ENCODE assay signal across 20 mouse cellular contexts in genomic region chr9:117380876-117381275, GRCm38 (mm10).
DNase-seq lines count a peak whose midpoint lies in the region; ATAC-seq and TF ChIP-seq lines count a peak whose summit lies in the region.
"Had no signal": no experiment of that assay in that cellular context is flagged by ENCODE, and none has a peak within 500 bp of the region (broad histone marks: within the 10 kb centered on the region; RNA-seq: fewer than 3 reads in every experiment).

No protein-coding gene starts in this region.

- no peaks in the 10 kb centered on the region for H3K9me3 ChIP-seq in lung, postnatal 0 days (ENCODE audit: low read length)
- H3K9me3 ChIP-seq in embryonic facial prominence, embryonic 15.5 days (replicated peaks): no peaks in the 10 kb centered on the region
- H3K9me3 ChIP-seq in kidney, embryonic 15.5 days (replicated peaks): no peaks in the 10 kb centered on the region
- H3K9me3 ChIP-seq in limb, embryonic 10.5 days (replicated peaks): no peaks in the 10 kb centered on the region
- H3K9me3 ChIP-seq: heart, embryonic 12.5 days; hindbrain, embryonic 15.5 days; intestine, embryonic 15.5 days; liver, embryonic 12.5 days; neural tube, embryonic 12.5 days had no signal

- TF ChIP-seq EP300 in lung, postnatal 0 days (IDR thresholded peaks at IDR 0.05): no peak

- no peak overlapping the region for H3K27ac ChIP-seq in lung, postnatal 0 days (ENCODE audit: low read length)
- peak overlapping the region; percentile 59 for H3K27ac ChIP-seq in embryonic facial prominence, embryonic 15.5 days (replicated peaks)
- H3K27ac ChIP-seq in kidney, embryonic 15.5 days: peak overlapping the region; percentile 76
- H3K27ac ChIP-seq in limb, embryonic 10.5 days: peak overlapping the region; percentile 72; the same call in 1 of the 2 replicates
- H3K27ac ChIP-seq: hindbrain, embryonic 15.5 days; intestine, embryonic 15.5 days; liver, embryonic 12.5 days; neural tube, embryonic 12.5 days had no signal

- DNase-seq in lung, postnatal 0 days (ENCODE audit: low spot score): peak; percentile 15
- no peak for DNase-seq in lung, postnatal 25 days (ENCODE audit: low spot score)
- DNase-seq in limb, embryonic 10.5 days (ENCODE audit: low spot score): no peak
- no peak for DNase-seq in layer of hippocampus, postnatal 25 days (ENCODE audit: extremely low spot score in 1 of 2, low spot score in 1 of 2)
- DNase-seq in right cerebral cortex, postnatal 4 days: no peak
- DNase-seq in gastrocnemius, postnatal 10 days: no peak
- DNase-seq: cerebellum, adult 8-10 months; forebrain, postnatal 0 days; lung, adult 2 months; lung, postnatal 4 days; spleen, adult 18-20 months; thymus, adult 18-20 months had no signal

- no peaks in the 10 kb centered on the region for H3K4me1 ChIP-seq in lung, postnatal 0 days (ENCODE audit: insufficient read depth, low read depth, low read length)
- H3K4me1 ChIP-seq in embryonic facial prominence, embryonic 15.5 days: peaks cover 34% of the 10 kb centered on the region
- peaks cover 47% of the 10 kb centered on the region for H3K4me1 ChIP-seq in kidney, embryonic 15.5 days
- H3K4me1 ChIP-seq in limb, embryonic 10.5 days: peaks cover 39% of the 10 kb centered on the region
- H3K4me1 ChIP-seq: neural tube, embryonic 12.5 days had no signal

- H3K36me3 ChIP-seq in lung, postnatal 0 days (ENCODE audit: insufficient read depth, low read length): no peaks in the 10 kb centered on the region
- no peaks in the 10 kb centered on the region for H3K36me3 ChIP-seq in embryonic facial prominence, embryonic 15.5 days
- no peaks in the 10 kb centered on the region for H3K36me3 ChIP-seq in kidney, embryonic 15.5 days
- H3K36me3 ChIP-seq in limb, embryonic 10.5 days: no peaks in the 10 kb centered on the region
- H3K36me3 ChIP-seq: heart, embryonic 12.5 days; hindbrain, embryonic 15.5 days; intestine, embryonic 15.5 days; liver, embryonic 12.5 days; neural tube, embryonic 12.5 days had no signal

- H3K9ac ChIP-seq in lung, postnatal 0 days (replicated peaks; ENCODE audit: low read depth): no peak overlapping the region
- H3K9ac ChIP-seq in embryonic facial prominence, embryonic 15.5 days: no peak overlapping the region
- no peak overlapping the region for H3K9ac ChIP-seq in kidney, embryonic 15.5 days
- H3K9ac ChIP-seq: forebrain, postnatal 0 days; heart, embryonic 12.5 days; hindbrain, embryonic 15.5 days; intestine, embryonic 15.5 days; liver, embryonic 12.5 days; neural tube, embryonic 12.5 days had no signal

- 44% methylated on average over 5 of the region's 5 CpGs for WGBS in lung, postnatal 0 days
- WGBS in embryonic facial prominence, embryonic 15.5 days: 38% methylated on average over 5 of the region's 5 CpGs
- 52% methylated on average over 5 of the region's 5 CpGs for WGBS in kidney, embryonic 15.5 days
- WGBS in limb, embryonic 10.5 days: 87% methylated on average over 5 of the region's 5 CpGs

- H3K27me3 ChIP-seq in lung, postnatal 0 days (replicated peaks; ENCODE audit: insufficient read depth, low read length): no peaks in the 10 kb centered on the region
- no peaks in the 10 kb centered on the region for H3K27me3 ChIP-seq in embryonic facial prominence, embryonic 15.5 days
- H3K27me3 ChIP-seq in kidney, embryonic 15.5 days: no peaks in the 10 kb centered on the region
- no peaks in the 10 kb centered on the region for H3K27me3 ChIP-seq in limb, embryonic 10.5 days (ENCODE audit: low read depth, poor library complexity, severe bottlenecking)
- H3K27me3 ChIP-seq: CH12.LX; heart, embryonic 12.5 days; intestine, embryonic 15.5 days; liver, embryonic 12.5 days; neural tube, embryonic 12.5 days had no signal

- H3K4me2 ChIP-seq in lung, postnatal 0 days (replicated peaks; ENCODE audit: low read depth, low read length): no peak overlapping the region
- H3K4me2 ChIP-seq in embryonic facial prominence, embryonic 15.5 days (replicated peaks): 0 out of 2 replicates have a peak overlapping the region, but pooled peaks have one; percentile 15
- peak overlapping the region; percentile 17 for H3K4me2 ChIP-seq in kidney, embryonic 15.5 days
- H3K4me2 ChIP-seq: heart, embryonic 12.5 days; hindbrain, embryonic 15.5 days; intestine, embryonic 15.5 days; liver, embryonic 12.5 days; neural tube, embryonic 12.5 days had no signal

- H3K4me3 ChIP-seq in lung, postnatal 0 days (ENCODE audit: low read depth, low read length): no peak overlapping the region
- H3K4me3 ChIP-seq in embryonic facial prominence, embryonic 15.5 days (replicated peaks): no peak overlapping the region
- no peak overlapping the region for H3K4me3 ChIP-seq in kidney, embryonic 15.5 days (replicated peaks)
- no peak overlapping the region for H3K4me3 ChIP-seq in limb, embryonic 10.5 days
- H3K4me3 ChIP-seq: heart, embryonic 12.5 days; hindbrain, embryonic 15.5 days; intestine, embryonic 15.5 days; liver, embryonic 12.5 days; neural tube, embryonic 12.5 days had no signal

- TF ChIP-seq CTCF in lung, postnatal 0 days (IDR thresholded peaks at IDR 0.05): no peak

- ATAC-seq in lung, postnatal 0 days: no peak
- ATAC-seq in embryonic facial prominence, embryonic 15.5 days (ENCODE audit: insufficient number of reproducible peaks, low FRiP score, low TSS enrichment, low read depth): no peak
- ATAC-seq in kidney, embryonic 15.5 days (replicated peaks; ENCODE audit: low FRiP score): no peak
- ATAC-seq: forebrain, postnatal 0 days; intestine, embryonic 15.5 days; liver, embryonic 12.5 days had no signal
